Mouse (Mus musculus) MEL (cell line): ENCODE measurements around the gene Klf1. TPM values are rescaled to one million over a fixed set of nuclear protein-coding genes. Genes with fewer than 3 reads are reported as not detected.

ENCODE experiments used
- DNase-seq: peaks from one replicate; pipeline ENCODE4 v3.0.0; 2011; ENCODE audit warnings: low read depth, low spot score
- H3K27ac ChIP-seq: 2 replicates; pipeline ENCODE4 v1.5.1; 2012; ENCODE audit warnings: low read depth, mild to moderate bottlenecking, control low read depth, low read length, moderate library complexity; ENCODE audit not compliant: control insufficient read depth
- H3K27me3 ChIP-seq, 2 experiments: fragments of 150-350 bp in 1 of 2; sonication (generic) in 1 of 2; 2 replicates each; pipeline ENCODE4 v1.6.1; 2012; ENCODE audit warnings: low read length in 2 of 2, mild to moderate bottlenecking in 2 of 2, improper control_type of control experiment in 1 of 2, moderate library complexity in 1 of 2; ENCODE audit not compliant: insufficient read depth in 2 of 2, control insufficient read depth in 1 of 2
- H3K36me3 ChIP-seq, 2 experiments: 2 replicates each; pipeline ENCODE4 v1.6.1; 2012 to 2014; ENCODE audit warnings: low read length in 2 of 2, improper control_type of control experiment in 1 of 2, inconsistent platforms in 1 of 2, mild to moderate bottlenecking in 1 of 2; ENCODE audit not compliant: insufficient read depth in 2 of 2, control insufficient read depth in 1 of 2
- H3K4me1 ChIP-seq, 2 experiments: fragments of 150-350 bp in 1 of 2; sonication (generic) in 1 of 2; 2 replicates each; pipeline ENCODE4 v1.6.1; 2012; ENCODE audit warnings: low read length in 2 of 2, improper control_type of control experiment in 1 of 2, mild to moderate bottlenecking in 1 of 2; ENCODE audit not compliant: insufficient read depth in 2 of 2, control insufficient read depth in 1 of 2
- H3K4me3 ChIP-seq, 2 experiments: fragments of 150-350 bp in 1 of 2; sonication (generic) in 1 of 2; 2 replicates each; pipeline ENCODE4 v1.5.1; 2012; ENCODE audit warnings: low read depth in 2 of 2, low read length in 2 of 2, mild to moderate bottlenecking in 2 of 2, moderate library complexity in 2 of 2, control low read depth in 1 of 2, improper control_type of control experiment in 1 of 2; ENCODE audit not compliant: control insufficient read depth in 1 of 2, insufficient read depth in 1 of 2
- H3K79me2 ChIP-seq: 2 replicates; pipeline ENCODE4 v1.6.1; 2012; ENCODE audit warnings: mild to moderate bottlenecking, low read length, moderate library complexity; ENCODE audit not compliant: control insufficient read depth, poor library complexity, insufficient read depth
- H3K9ac ChIP-seq: 2 replicates; pipeline ENCODE4 v1.6.1; 2012; ENCODE audit warnings: low read depth, mild to moderate bottlenecking, control low read depth, low read length, moderate library complexity; ENCODE audit not compliant: control insufficient read depth, poor library complexity, severe bottlenecking
- H3K9me3 ChIP-seq: fragments of 150-350 bp; sonication (generic); replicated peaks from 2 replicates; pipeline ENCODE4 v1.6.1; 2012; ENCODE audit warnings: mild to moderate bottlenecking, low read length, improper control_type of control experiment, moderate library complexity; ENCODE audit not compliant: insufficient read depth
- BHLHE40 ChIP-seq: IDR thresholded peaks from 2 replicates; pipeline ENCODE4 v1.6.1; 2012; ENCODE audit warnings: low read depth, mild to moderate bottlenecking, inconsistent platforms, low read length, improper control_type of control experiment, borderline replicate concordance
- CHD1 ChIP-seq: IDR thresholded peaks from 2 replicates; pipeline ENCODE4 v1.6.1; 2012; ENCODE audit warnings: low read depth, mild to moderate bottlenecking, inconsistent platforms, low read length, improper control_type of control experiment
- CHD2 ChIP-seq: IDR thresholded peaks from 2 replicates; pipeline ENCODE4 v1.6.1; 2011; ENCODE audit warnings: low read length, improper control_type of control experiment
- CTCF ChIP-seq, 3 experiments: IDR thresholded peaks in 2 of 3; conservative IDR thresholded peaks in 1 of 3; 2 replicates each; pipeline ENCODE4 v1.5.1; 2011 to 2012; ENCODE audit warnings: low read length in 3 of 3, low read depth in 2 of 3, mild to moderate bottlenecking in 2 of 3, improper control_type of control experiment in 1 of 3, inconsistent platforms in 1 of 3, mixed read lengths in 1 of 3, moderate library complexity in 1 of 3; ENCODE audit not compliant: control insufficient read depth in 1 of 3, insufficient read depth in 1 of 3, poor library complexity in 1 of 3, severe bottlenecking in 1 of 3
- E2F4 ChIP-seq: IDR thresholded peaks from 2 replicates; pipeline ENCODE4 v1.6.1; 2011; ENCODE audit warnings: low read depth, low read length, improper control_type of control experiment, borderline replicate concordance
- ELF1 ChIP-seq: IDR thresholded peaks from 2 replicates; pipeline ENCODE4 v1.6.1; 2014; ENCODE audit warnings: low read depth, mild to moderate bottlenecking, inconsistent platforms, low read length, improper control_type of control experiment, moderate library complexity
- EP300 ChIP-seq, 2 experiments: IDR thresholded peaks; 2 replicates each; pipeline ENCODE4 v1.6.1; 2011; ENCODE audit warnings: improper control_type of control experiment in 2 of 2, low read length in 2 of 2, low read depth in 1 of 2, mild to moderate bottlenecking in 1 of 2
- ETS1 ChIP-seq: IDR thresholded peaks from 2 replicates; pipeline ENCODE4 v1.6.1; 2012; ENCODE audit warnings: low read depth, mild to moderate bottlenecking, inconsistent platforms, low read length, improper control_type of control experiment, moderate library complexity
- GABPA ChIP-seq: IDR thresholded peaks from 2 replicates; pipeline ENCODE4 v1.6.1; 2012; ENCODE audit warnings: low read depth, mild to moderate bottlenecking, inconsistent platforms, low read length, improper control_type of control experiment, moderate library complexity
- GATA1 ChIP-seq: IDR thresholded peaks from 2 replicates; pipeline ENCODE4 v1.6.1; 2011; ENCODE audit warnings: low read depth, low read length, improper control_type of control experiment
- HCFC1 ChIP-seq: IDR thresholded peaks from 2 replicates; pipeline ENCODE4 v1.6.1; 2012; ENCODE audit warnings: low read depth, mild to moderate bottlenecking, inconsistent platforms, low read length, improper control_type of control experiment, moderate library complexity
- JUND ChIP-seq: IDR thresholded peaks from 2 replicates; pipeline ENCODE4 v1.6.1; 2011; ENCODE audit warnings: low read depth, mild to moderate bottlenecking, improper control_type of control experiment, low read length
- KAT2A ChIP-seq: conservative IDR thresholded peaks from 2 replicates; pipeline ENCODE4 v1.6.1; 2012; ENCODE audit warnings: low read depth, low read length, improper control_type of control experiment, inconsistent platforms
- MAX ChIP-seq: IDR thresholded peaks from 2 replicates; pipeline ENCODE4 v1.6.1; 2011; ENCODE audit warnings: low read length, improper control_type of control experiment
- MXI1 ChIP-seq: IDR thresholded peaks from 2 replicates; pipeline ENCODE4 v1.6.1; 2011; ENCODE audit warnings: mild to moderate bottlenecking, low read depth, low read length, improper control_type of control experiment
- MYC ChIP-seq: IDR thresholded peaks from 2 replicates; pipeline ENCODE4 v1.6.1; 2011; ENCODE audit warnings: low read depth, mild to moderate bottlenecking, low read length, improper control_type of control experiment, moderate library complexity
- NELFE ChIP-seq: IDR thresholded peaks from 2 replicates; pipeline ENCODE4 v1.6.1; 2011; ENCODE audit warnings: low read depth, low read length, improper control_type of control experiment
- POLR2A ChIP-seq, 2 experiments: IDR thresholded peaks; 2 replicates each; pipeline ENCODE4 v1.6.1; 2011 to 2012; ENCODE audit warnings: low read length in 2 of 2, mild to moderate bottlenecking in 2 of 2, control low read depth in 1 of 2, improper control_type of control experiment in 1 of 2, low read depth in 1 of 2, moderate library complexity in 1 of 2; ENCODE audit not compliant: control insufficient read depth in 1 of 2, insufficient read depth in 1 of 2, poor library complexity in 1 of 2
- POLR2AphosphoS2 ChIP-seq: IDR thresholded peaks from 2 replicates; pipeline ENCODE4 v1.6.1; 2011; ENCODE audit warnings: low read length, improper control_type of control experiment
- POLR2AphosphoS5 ChIP-seq: IDR thresholded peaks from 2 replicates; pipeline ENCODE4 v1.6.1; 2012; ENCODE audit warnings: low read depth, borderline replicate concordance, mild to moderate bottlenecking, inconsistent platforms, low read length, moderate library complexity, mixed read lengths
- RCOR1 ChIP-seq: IDR thresholded peaks from 2 replicates; pipeline ENCODE4 v1.6.1; 2012; ENCODE audit warnings: low read depth, mild to moderate bottlenecking, inconsistent platforms, low read length, improper control_type of control experiment
- SIN3A ChIP-seq: IDR thresholded peaks from 2 replicates; pipeline ENCODE4 v1.6.1; 2012; ENCODE audit warnings: low read length, improper control_type of control experiment, inconsistent platforms
- SMC3 ChIP-seq: IDR thresholded peaks from 2 replicates; pipeline ENCODE4 v1.6.1; 2011; ENCODE audit warnings: low read depth, low read length, improper control_type of control experiment
- TAL1 ChIP-seq: IDR thresholded peaks from 2 replicates; pipeline ENCODE4 v1.6.1; 2012; ENCODE audit warnings: mild to moderate bottlenecking, inconsistent platforms, low read length, moderate library complexity, mixed read lengths
- TBP ChIP-seq: IDR thresholded peaks from 2 replicates; pipeline ENCODE4 v1.8.0; 2011; ENCODE audit warnings: low read depth, low read length, improper control_type of control experiment
- TCF12 ChIP-seq: IDR thresholded peaks from 2 replicates; pipeline ENCODE4 v1.6.1; 2014; ENCODE audit warnings: low read depth, mild to moderate bottlenecking, inconsistent platforms, low read length, improper control_type of control experiment, moderate library complexity
- USF2 ChIP-seq, 2 experiments: IDR thresholded peaks; 2 replicates each; pipeline ENCODE4 v1.6.1; 2011 to 2012; ENCODE audit warnings: improper control_type of control experiment in 2 of 2, low read length in 2 of 2, borderline replicate concordance in 1 of 2, inconsistent platforms in 1 of 2, low read depth in 1 of 2, mild to moderate bottlenecking in 1 of 2; ENCODE audit not compliant: insufficient read depth in 1 of 2
- ZKSCAN1 ChIP-seq: IDR thresholded peaks from 2 replicates; pipeline ENCODE4 v1.6.1; 2012; ENCODE audit warnings: low read depth, mild to moderate bottlenecking, inconsistent platforms, low read length, improper control_type of control experiment, moderate library complexity
- ZMIZ1 ChIP-seq: IDR thresholded peaks from 2 replicates; pipeline ENCODE4 v1.6.1; 2012; ENCODE audit warnings: low read depth, mild to moderate bottlenecking, inconsistent platforms, low read length, improper control_type of control experiment, moderate library complexity
- ZNF384 ChIP-seq: IDR thresholded peaks from 2 replicates; pipeline ENCODE4 v1.6.1; 2012; ENCODE audit warnings: low read depth, mild to moderate bottlenecking, inconsistent platforms, low read length, improper control_type of control experiment
- polyA plus RNA-seq, 2 experiments: library from polyadenylated mRNA; stranded (reverse) in 1 of 2; unstranded in 1 of 2; fragments of >175 nt in 1 of 2; fragments of >200 nt in 1 of 2; gene quantifications; 2 replicates each; pipeline versions ENCODE4 v1.2.1 to v1.2.4; 2012; ENCODE audit warnings: low replicate concordance in 2 of 2, low read depth in 1 of 2; ENCODE audit not compliant: insufficient read length in 2 of 2, insufficient read depth in 1 of 2, missing spikeins in 1 of 2
- total RNA-seq: library from RNA; depleted of rRNA; stranded (reverse); fragments of 300-350 nt; gene quantifications from 2 replicates; pipeline ENCODE4 v1.2.3, GENCODE M21; 2012

The Klf1 gene
- total and polyA plus RNA-seq, 3 experiments = 234 to 262 TPM; not detected in 1

- Histone ChIP-seq H3K36me3 (peaks cover under 1 to 18% of the 10 kb centered on the region in 2 experiments), H3K9ac (peak overlapping the region; percentile 72), H3K27me3 (no peaks in the 10 kb centered on the region), H3K4me3 (peak overlapping the region; percentile 55 to 76), H3K4me1 (peaks cover 10 to 31% of the 10 kb centered on the region in 2 experiments), H3K27ac (peak overlapping the region; percentile 18; the same call in 1 of the 2 replicates)
- peak; percentile 35 for DNase-seq
- TF ChIP-seq ETS1 = peak; percentile 59
- no peak for TF ChIP-seq CHD2
- no peak for TF ChIP-seq TCF12
- TF ChIP-seq MAX = peak; percentile 41; the same call in 1 of the 2 replicates
- TF ChIP-seq NELFE = 0 out of 2 replicates have a peak, but pooled peaks have one; percentile 2
- 0 out of 2 replicates have a peak, but pooled peaks have one; percentile 30 for TF ChIP-seq GATA1
- peak; percentile 8; the same call in 1 of the 2 replicates for TF ChIP-seq MXI1
- 0 out of 2 replicates have a peak, but pooled peaks have one; percentile 75 for TF ChIP-seq CHD1
- TF ChIP-seq, all 39 proteins: peak for 6
- Histone ChIP-seq H3K79me2 (peaks cover 4% of the 10 kb centered on the region; the same call in 1 of the 2 replicates), H3K9me3 (no peaks in the 10 kb centered on the region)
Observed at GRCm38 (mm10) chr8:84892993-84893708, 8.6 kb upstream of the Klf1 start.

GRCm38 (mm10) chr8:84893709-84894134, 8.0 kb upstream of the Klf1 start, which contains the start of gene Gcdh:
Gcdh (minus strand) TSS chr8:84893921.
- H3K27me3 ChIP-seq = no peaks in the 10 kb centered on the region
- peak within 1 kb of the TSS; percentile 24 for H3K27ac ChIP-seq
- peaks cover 4% of the 10 kb centered on the region; the same call in 1 of the 2 replicates for H3K79me2 ChIP-seq
- H3K4me3 ChIP-seq = peak within 1 kb of the TSS; percentile 55 to 76
- peaks cover 10 to 27% of the 10 kb centered on the region in 2 experiments for H3K4me1 ChIP-seq
- H3K36me3 ChIP-seq = peaks cover 0 to 18% of the 10 kb centered on the region in 2 experiments; a peak in 2 of 4 replicates
- H3K9me3 ChIP-seq = no peaks in the 10 kb centered on the region
- peak; percentile 98 for DNase-seq
- peak within 1 kb of the TSS; percentile 72 for H3K9ac ChIP-seq
- TF ChIP-seq MXI1 = peak; percentile 75
- no peak for TF ChIP-seq ZNF384
- TF ChIP-seq POLR2AphosphoS5 = no peak
- TF ChIP-seq NELFE = peak; percentile 71
- no peak for TF ChIP-seq ZKSCAN1
- TF ChIP-seq ETS1 = 0 out of 2 replicates have a peak, but pooled peaks have one; percentile 10
- no peak for TF ChIP-seq E2F4
- TF ChIP-seq USF2 (IDR thresholded peaks at IDR 0.05; ENCODE audit: borderline replicate concordance in 1 of 2, insufficient read depth in 1 of 2, low read depth in 1 of 2, low read length in 2 of 2) = no peak
- no peak for TF ChIP-seq JUND
- TF ChIP-seq CHD1 = no peak
- peak; percentile 100 for TF ChIP-seq SIN3A
- TF ChIP-seq SMC3 = no peak
- peak; percentile 91 for TF ChIP-seq ELF1
- TF ChIP-seq KAT2A = no peak
- TF ChIP-seq TAL1 = no peak
- no peak for TF ChIP-seq GABPA
- TF ChIP-seq CTCF (IDR thresholded peaks at IDR 0.05 in 2 of 3, conservative IDR thresholded peaks at IDR 0.05 in 1 of 3; ENCODE audit: control insufficient read depth in 1 of 3, insufficient read depth in 1 of 3, low read depth in 2 of 3, low read length in 3 of 3, poor library complexity in 1 of 3, severe bottlenecking in 1 of 3) = no peak
- TF ChIP-seq RCOR1 = no peak
- no peak for TF ChIP-seq BHLHE40
- TF ChIP-seq POLR2A (IDR thresholded peaks at IDR 0.05; ENCODE audit: control insufficient read depth in 1 of 2, insufficient read depth in 1 of 2, low read depth in 1 of 2, low read length in 2 of 2, poor library complexity in 1 of 2) = peak in 1 of 2 experiments; percentile 61; a peak in 2 of 4 replicates
- no peak for TF ChIP-seq POLR2AphosphoS2
- TF ChIP-seq ZMIZ1 = peak; percentile 55; the same call in 1 of the 2 replicates
- TF ChIP-seq TBP = peak; percentile 68
- no peak for TF ChIP-seq EP300 (IDR thresholded peaks at IDR 0.05; ENCODE audit: low read depth in 1 of 2, low read length in 2 of 2)
- TF ChIP-seq MYC = no peak
- peak; percentile 84 for TF ChIP-seq HCFC1
